Mouse (Mus musculus) bone marrow, adult 2 months (tissue): Measurements from ENCODE around the gene Usp6nl.

Source experiments
- CTCF ChIP-seq: fragments of 200-500 bp; IDR thresholded peaks from 2 replicates; pipeline ENCODE4 v1.5.1; 2011; ENCODE audit warnings: low read length, control low read depth; ENCODE audit not compliant: control insufficient read depth, insufficient read depth
- POLR2A ChIP-seq: fragments of 200-500 bp; IDR thresholded peaks from 2 replicates; pipeline ENCODE4 v1.6.1; 2011; ENCODE audit warnings: low read depth, mild to moderate bottlenecking, control low read depth, low read length, borderline replicate concordance; ENCODE audit not compliant: control insufficient read depth

GRCm38 (mm10) chr2:6442302-6442701, 119.8 kb downstream of the Usp6nl start:
- TF ChIP-seq CTCF (no peak), POLR2A (no peak; the same call in 1 of the 2 replicates)
